In the genomic region with DNA sequence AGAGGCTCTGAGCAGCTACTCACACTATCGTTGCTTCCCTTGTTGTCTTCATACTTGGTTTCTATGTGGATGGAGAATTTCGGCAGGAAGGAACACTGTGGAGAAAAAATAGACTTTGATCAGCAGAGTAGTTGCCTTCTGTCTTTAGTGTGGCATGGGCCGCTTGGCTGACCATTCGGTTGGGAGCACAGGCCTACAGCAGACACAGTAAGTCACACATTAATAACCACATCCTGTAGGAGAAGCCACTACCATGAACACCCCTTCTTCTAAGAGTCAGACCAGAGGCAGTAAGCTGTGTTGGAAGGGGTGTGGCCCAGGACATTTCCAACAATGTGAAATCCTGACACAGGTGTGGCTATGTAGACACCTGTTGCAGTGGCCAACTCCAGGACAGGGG, we compare ENCODE assay signal across 27 mouse cellular contexts.
A peak's percentile ranks its signal among the peaks of the same experiment; 100 is the strongest.
DNase-seq lines count a peak whose midpoint lies in the region; ATAC-seq lines count a peak whose summit lies in the region.
"Had no signal": no experiment of that assay in that cellular context is flagged by ENCODE, and none has a peak within 500 bp of the region (broad histone marks: within the 10 kb centered on the region; RNA-seq: fewer than 3 reads in every experiment).

No protein-coding gene starts in this region.

- no peak overlapping the region for H3K4me2 ChIP-seq in kidney, embryonic 14.5 days (replicated peaks; ENCODE audit: low read depth, low read length)
- H3K4me2 ChIP-seq: heart, embryonic 12.5 days; midbrain, embryonic 13.5 days; neural tube, embryonic 12.5 days had no signal

- no peaks in the 10 kb centered on the region for H3K4me1 ChIP-seq in kidney, embryonic 14.5 days (ENCODE audit: control insufficient read depth, insufficient read depth, low read length)
- H3K4me1 ChIP-seq: embryonic facial prominence, embryonic 10.5 days; heart, embryonic 12.5 days; hindbrain, embryonic 10.5 days; midbrain, embryonic 13.5 days; neural tube, embryonic 12.5 days had no signal

- H3K27me3 ChIP-seq in kidney, embryonic 14.5 days (ENCODE audit: control insufficient read depth, insufficient read depth, low read length) = no peaks in the 10 kb centered on the region
- H3K27me3 ChIP-seq: heart, embryonic 12.5 days; midbrain, embryonic 13.5 days; neural tube, embryonic 12.5 days had no signal

- H3K9ac ChIP-seq in kidney, embryonic 14.5 days (ENCODE audit: low read depth, low read length) = no peak overlapping the region
- H3K9ac ChIP-seq: heart, embryonic 12.5 days; midbrain, embryonic 13.5 days; neural tube, embryonic 12.5 days had no signal

- H3K27ac ChIP-seq in kidney, embryonic 14.5 days (ENCODE audit: low read depth, low read length) = no peak overlapping the region
- H3K27ac ChIP-seq: embryonic facial prominence, embryonic 10.5 days; hindbrain, embryonic 10.5 days; hindbrain, postnatal 0 days; midbrain, embryonic 13.5 days; neural tube, embryonic 12.5 days had no signal

- ATAC-seq in kidney, embryonic 14.5 days (ENCODE audit: low FRiP score, low TSS enrichment) = peak; percentile 60; the same call in 1 of the 2 replicates
- no peak for ATAC-seq in megakaryocyte progenitor cell, adult 5-6 weeks (replicated peaks; ENCODE audit: poor library complexity)
- no peak for ATAC-seq in cerebellum, adult (ENCODE audit: insufficient number of reproducible peaks, low FRiP score, low TSS enrichment)
- ATAC-seq: forebrain, embryonic 16.5 days; hindbrain, postnatal 0 days; intestine, embryonic 16.5 days; midbrain, embryonic 13.5 days had no signal

- 71% methylated on average over 4 of the region's 4 CpGs for WGBS in kidney, embryonic 14.5 days

- H3K36me3 ChIP-seq in kidney, embryonic 14.5 days (ENCODE audit: control insufficient read depth, insufficient read depth, low read length) = no peaks in the 10 kb centered on the region

- DNase-seq in kidney, adult 11 months = peak; percentile 72
- peak; percentile 42 to 81 for DNase-seq in kidney, postnatal 25 days
- DNase-seq in natural killer cell, adult 2 months (ENCODE audit: low spot score in 2 of 2) = peak; percentile 38 to 73
- DNase-seq in MN1 (ENCODE audit: low spot score) = no peak
- DNase-seq: adrenal gland, postnatal 25 days; cerebellum, adult 9-10 months; gastrocnemius, postnatal 14 days; heart, adult 18-20 months; heart, postnatal 10 days; layer of hippocampus, postnatal 36 days; left cerebral cortex, postnatal 4 days; liver; retina, postnatal 1 day; right cerebral cortex, postnatal 25 days; spleen, adult 18-20 months; thymus, postnatal 14 days had no signal

- peaks cover 4% of the 10 kb centered on the region; the same call in 1 of the 2 replicates for H3K9me3 ChIP-seq in kidney, embryonic 14.5 days (ENCODE audit: control insufficient read depth, low read length)
- H3K9me3 ChIP-seq: neural tube, embryonic 12.5 days had no signal

- H3K4me3 ChIP-seq in kidney, embryonic 14.5 days (ENCODE audit: low read length) = no peak overlapping the region
- H3K4me3 ChIP-seq: embryonic facial prominence, embryonic 10.5 days; heart, embryonic 12.5 days; hindbrain, embryonic 10.5 days; midbrain, embryonic 13.5 days; neural tube, embryonic 12.5 days had no signal
